Mouse (Mus musculus) gastrocnemius, postnatal 25 days (tissue): Measurements from ENCODE around the gene Arl14ep. TPM values are rescaled to one million over a fixed set of nuclear protein-coding genes. Genes with fewer than 3 reads are reported as not detected.

Source experiments
- DNase-seq: peaks from one replicate; pipeline ENCODE4 v3.0.0; 2022
- total RNA-seq, 2 experiments: library from RNA; stranded (reverse); gene quantifications; 1 replicate in 1 of 2; 2 replicates in 1 of 2; pipeline ENCODE4 v1.2.3; 2021

Gene Arl14ep
- total RNA-seq, 2 experiments from 2014 or later = 7.1 to 7.9 TPM

GRCm38 (mm10) chr2:106954975-106955374, 19.2 kb downstream of the Arl14ep start:
- no peak for DNase-seq

- DNase-seq = no peak
These were observed 31.8 kb downstream of the Arl14ep start for GRCm38 (mm10) chr2:106942451-106942850.

DNA sequence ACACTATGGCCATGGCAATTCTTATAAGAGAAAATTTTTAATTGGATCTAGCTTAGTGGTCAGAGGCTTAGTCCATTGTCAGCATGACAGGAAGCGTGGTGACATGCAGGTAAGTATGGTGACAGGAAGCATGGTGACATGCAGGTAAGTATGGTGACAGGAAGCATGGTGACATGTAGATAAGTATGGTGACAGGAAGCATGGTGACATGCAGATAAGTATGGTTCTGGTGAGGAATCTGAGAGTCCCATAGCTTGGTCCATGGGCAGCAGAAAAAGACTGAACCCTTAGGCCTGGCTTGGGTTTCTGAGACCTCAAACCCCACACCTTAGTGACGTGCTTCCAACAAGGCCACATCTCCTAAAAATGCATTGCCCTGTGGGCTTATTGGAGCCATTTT, 38.5 kb downstream of the Arl14ep start:
- DNase-seq = no peak

DNA sequence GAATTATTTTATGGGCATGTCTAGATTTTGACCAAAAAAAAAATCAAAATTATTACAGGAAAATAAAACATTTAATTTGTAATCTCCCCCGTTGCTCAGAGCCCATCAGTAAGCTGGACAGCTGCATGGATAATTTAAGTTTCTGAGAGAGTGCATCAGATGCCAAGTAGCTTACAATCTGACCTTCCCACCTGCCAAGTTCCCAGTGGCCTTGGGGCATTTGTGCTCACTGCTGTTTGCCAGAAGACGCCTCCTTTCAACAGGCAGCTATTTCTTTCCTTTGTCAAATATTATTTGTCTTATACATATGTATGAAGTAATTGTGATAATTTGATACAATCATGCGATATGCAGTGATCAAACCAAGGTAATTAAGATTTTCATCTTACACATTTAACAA, 44.3 kb downstream of the Arl14ep start:
- no peak for DNase-seq

Other genes with a start within 250 kb of the Arl14ep start
- not detected for gene Fshb, start 85.2 kb upstream of the Arl14ep start, total RNA-seq